Mouse (Mus musculus) c-Kit-positive CD71-positive TER-119-negative erythroid progenitor cells, embryonic 14.5 days (primary cell): ENCODE data around the gene Adamts2.

Experiments
- DNase-seq: peaks from one replicate; pipeline ENCODE4 v3.0.0-alpha.2; 2013; ENCODE audit warnings: low read depth

The Adamts2 gene

DNA sequence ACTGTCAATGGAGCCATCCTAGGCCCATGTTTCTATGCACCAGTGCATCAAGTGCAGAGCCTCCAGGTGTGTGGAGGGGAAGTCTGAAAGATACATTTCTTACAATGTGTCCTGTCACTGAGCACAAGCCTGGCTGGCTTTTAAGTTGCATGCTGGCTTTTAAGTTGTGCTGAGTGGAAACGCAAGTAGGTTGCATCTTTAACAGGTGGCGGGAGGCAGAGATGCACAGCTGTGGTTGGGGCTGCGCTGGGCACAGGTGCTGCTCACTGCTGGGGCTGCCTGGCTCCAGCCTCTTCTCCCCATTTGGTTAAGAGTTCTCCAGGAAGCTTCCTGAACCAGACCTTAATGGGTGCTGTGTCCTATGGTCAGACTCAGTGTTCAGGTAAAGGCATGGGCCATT, 21.9 kb downstream of the Adamts2 start:
- DNase-seq = no peak

DNA sequence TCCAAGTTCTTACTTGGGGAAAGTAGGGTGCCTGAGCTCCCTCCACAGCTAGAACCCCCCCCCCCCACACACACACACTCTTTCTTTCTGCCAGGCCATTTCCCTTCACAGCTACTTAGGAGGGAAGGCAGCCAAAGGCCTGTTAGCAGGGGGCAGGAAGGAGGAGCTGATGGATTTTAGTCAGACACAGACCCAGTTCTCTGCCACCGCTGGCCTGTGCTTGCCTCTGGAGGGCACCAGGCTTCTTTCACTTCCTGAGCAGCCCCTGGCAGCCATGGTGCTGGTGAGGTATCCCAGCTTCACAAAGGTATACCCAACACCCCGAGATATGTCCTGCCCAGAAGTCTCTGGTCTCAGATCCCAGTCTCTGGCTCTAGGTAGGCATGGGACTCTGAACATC, 22.4 kb downstream of the Adamts2 start:
- DNase-seq = no peak

DNA sequence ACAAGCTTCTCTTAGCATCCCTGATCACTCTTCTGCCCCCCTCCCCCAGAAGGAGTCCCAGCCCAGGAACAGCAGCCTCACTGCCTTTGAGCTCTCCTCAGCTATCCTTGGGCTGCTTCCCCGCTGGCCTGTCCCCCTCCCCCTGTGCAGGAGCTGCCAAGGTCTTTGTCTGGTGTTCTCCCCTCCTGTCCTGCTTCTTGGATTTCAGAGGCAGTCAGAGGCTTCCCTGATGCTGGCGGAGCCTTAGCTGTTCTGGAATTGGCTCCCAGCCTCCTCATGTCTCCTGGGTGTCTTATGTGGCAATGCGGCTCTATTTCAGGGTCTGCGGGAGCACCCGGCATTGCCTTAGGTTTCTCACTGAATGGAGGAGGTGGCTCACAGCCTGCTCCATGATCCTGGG, 22.8 kb downstream of the Adamts2 start:
- no peak for DNase-seq

DNA sequence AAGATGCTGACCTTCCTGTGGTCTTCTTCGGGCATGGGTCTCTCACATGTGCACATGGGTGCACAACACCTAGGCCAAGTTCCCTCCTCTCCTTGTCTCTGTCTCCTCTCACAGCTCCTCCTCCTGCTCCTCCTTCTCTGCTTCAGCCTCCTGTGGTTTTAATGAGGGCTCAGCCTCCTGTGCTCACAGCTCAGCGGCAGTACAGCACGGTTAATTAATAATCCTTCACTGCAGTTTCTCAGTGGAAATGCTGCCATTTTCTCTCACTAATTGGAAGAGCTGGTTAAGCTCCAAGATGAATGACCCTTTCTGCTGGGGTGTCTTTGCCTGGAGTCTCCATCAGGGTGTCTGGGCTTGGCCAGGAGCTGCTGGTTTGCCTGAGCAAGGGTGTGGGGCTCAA, 27.0 kb downstream of the Adamts2 start:
- no peak for DNase-seq

DNA sequence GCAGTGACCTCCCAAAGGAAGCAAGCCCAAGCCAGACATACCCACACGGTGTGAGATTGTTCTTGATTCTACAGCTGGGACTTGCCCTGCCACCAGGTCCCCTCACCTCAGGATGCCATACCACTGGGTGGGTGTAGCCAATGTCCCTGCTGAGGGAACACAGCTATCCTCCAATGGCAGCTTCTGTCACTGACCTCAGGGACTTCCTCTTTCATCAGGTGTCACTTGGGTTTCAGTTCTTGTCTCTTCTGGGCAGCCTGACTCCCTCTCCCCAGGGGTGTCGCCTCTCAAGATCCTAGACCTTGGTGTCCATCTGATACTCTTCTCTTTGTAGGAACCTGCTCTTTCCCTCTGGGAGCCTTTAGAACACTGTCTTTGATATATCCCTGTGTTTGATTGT, 28.6 kb downstream of the Adamts2 start:
- no peak for DNase-seq

DNA sequence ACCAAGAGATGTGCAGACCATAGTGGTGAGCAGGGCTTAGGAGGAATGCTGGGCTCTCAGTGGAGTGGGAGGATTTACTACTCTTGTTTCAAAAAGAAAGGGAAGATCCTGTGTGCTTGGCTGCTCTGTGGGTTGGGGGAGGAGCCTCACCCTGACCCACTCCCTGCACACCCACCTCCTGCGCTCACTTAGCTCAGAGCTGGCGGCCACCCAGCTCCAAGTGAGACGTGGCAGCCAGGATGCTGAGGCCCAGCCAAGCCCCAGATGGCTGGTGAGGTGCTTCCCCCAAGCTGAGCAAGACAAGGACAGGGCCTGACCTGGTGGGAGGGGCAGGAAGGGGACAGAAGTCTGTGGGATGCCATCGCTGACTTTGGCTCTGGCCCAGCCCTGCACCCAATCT, 30.4 kb downstream of the Adamts2 start:
- DNase-seq = no peak

DNA sequence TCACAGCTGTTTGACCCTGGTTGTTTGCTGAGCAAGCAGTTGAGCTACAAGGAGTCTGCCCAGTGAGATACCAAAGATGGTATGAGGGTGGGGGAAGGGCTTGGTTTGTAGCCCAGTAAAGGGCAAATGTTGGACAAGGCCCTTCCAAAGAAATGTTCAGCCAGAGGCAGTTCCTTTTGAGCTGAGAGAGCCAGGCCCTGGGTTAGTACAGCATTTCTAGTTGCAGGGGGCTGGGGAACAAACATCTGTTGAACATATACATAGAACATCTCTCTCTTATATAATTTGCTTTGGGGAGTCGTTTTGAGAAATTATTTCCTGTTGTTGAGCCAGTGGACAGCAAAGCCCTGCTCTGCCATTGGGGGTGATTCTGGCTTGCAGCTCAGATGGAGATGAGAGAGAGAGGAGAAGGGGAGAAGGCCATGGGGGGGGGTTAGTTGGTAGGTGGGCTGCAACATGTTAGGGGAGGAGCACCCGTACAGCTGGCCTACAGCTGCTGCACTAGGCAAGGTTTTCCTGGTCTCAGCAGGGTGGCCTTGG, 33.2 kb downstream of the Adamts2 start:
- no peak for DNase-seq

DNA sequence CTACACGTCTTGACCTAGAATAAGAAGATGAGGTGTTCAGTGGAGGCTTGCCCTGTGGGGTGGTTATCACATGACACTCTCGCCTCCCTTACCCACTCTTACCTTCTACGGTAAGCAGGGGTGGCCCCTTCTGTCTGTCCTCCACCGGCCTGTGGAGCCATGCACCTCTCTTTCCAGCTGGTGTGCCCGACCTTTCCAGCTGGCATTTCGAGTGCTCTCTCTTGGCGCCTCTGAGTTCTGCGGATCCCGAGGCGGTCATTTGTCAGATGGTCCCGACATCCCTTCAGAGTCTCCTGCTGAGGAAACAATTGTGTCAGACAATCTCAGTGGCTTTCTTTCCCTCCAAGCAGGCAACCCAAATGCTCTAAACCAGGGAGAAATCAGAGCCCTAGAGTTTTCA, 35.1 kb downstream of the Adamts2 start:
- no peak for DNase-seq

DNA sequence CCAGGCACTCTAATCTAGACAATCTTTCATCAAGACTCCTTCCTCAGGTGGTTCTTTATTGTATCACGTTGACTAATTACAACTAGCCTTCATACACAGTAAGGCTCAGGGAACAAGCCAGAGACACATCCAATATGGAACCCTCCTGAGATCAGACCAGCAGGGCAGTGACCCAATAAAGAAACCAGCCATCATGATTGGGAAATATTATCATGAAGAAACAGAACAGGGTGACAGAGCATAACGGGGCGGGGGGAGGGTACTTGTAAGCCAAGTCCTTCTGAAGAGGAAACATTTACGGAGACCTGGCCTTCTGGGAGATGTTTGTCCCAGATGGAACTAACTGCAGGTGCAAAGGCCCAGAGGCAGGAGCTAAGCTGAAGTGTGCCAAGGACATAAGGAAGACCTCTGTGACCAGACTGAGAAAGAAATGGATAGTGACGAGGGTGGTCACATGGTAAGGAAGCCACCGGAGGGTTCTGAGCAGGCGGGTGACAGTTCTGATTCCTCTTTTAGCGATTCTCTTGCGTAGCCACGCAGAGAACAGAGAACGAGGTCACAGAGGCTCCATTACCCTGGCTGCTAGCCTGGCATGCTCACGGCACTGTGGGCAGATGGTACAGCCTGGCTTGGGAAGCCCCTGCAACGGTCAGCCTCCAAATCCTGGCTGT, 36.4 kb downstream of the Adamts2 start:
- no peak for DNase-seq

DNA sequence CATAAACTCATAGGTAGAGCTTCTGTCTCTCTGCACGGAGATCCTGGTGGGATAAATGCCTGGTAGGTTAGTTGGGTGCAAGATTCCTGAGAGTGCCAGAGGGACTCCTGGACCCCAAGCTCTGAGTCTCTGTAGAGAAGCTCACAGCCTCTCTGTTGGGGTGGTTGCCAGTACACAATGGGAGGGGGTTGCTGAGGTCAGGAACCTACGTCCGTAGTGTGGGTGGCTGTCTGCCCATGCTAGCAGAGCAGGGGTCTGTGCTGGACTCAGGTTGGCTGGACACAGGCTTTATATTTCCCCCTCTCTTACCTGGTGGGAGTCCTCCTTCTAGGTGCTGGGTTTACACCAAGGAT, 37.0 kb downstream of the Adamts2 start:
- DNase-seq = no peak

DNA sequence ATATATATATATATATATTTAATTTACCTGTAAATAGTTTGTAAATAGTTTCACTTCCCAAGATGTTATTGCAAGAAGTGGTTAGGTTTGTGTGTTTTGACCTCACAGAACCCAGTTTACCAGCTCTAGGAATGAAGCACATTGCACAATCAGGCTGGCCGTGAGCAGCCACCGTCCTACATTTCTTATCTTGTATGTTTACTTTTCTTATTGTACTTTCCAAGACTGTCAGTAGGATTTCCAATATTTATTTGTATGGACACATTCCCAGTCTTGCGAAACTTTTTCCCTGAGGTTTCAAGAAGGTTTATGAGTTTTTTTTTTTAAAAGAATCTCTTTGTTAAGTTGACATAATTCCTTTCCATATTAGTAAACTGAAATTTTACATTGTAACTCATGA, 40.7 kb downstream of the Adamts2 start:
- DNase-seq = no peak

DNA sequence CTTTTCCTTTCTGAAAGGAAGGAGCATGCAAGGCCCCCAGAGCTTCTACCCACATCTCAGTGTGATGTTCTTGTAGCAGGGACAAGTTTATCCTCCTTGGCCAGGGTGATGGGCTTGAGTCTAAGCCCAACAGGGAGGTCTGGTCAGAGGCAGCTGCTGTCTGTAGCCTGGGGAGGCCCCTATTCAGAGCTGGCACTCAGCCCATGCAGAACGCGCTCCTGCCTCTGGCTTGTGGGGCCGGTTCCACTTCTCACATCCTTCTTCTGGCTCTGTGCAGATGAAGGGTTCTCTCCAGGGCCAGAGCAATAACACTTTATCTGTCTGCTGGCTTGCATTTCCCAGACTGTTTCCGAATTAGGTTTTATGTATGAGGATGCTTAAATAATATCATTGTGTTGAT, 44.3 kb downstream of the Adamts2 start:
- no peak for DNase-seq

DNA sequence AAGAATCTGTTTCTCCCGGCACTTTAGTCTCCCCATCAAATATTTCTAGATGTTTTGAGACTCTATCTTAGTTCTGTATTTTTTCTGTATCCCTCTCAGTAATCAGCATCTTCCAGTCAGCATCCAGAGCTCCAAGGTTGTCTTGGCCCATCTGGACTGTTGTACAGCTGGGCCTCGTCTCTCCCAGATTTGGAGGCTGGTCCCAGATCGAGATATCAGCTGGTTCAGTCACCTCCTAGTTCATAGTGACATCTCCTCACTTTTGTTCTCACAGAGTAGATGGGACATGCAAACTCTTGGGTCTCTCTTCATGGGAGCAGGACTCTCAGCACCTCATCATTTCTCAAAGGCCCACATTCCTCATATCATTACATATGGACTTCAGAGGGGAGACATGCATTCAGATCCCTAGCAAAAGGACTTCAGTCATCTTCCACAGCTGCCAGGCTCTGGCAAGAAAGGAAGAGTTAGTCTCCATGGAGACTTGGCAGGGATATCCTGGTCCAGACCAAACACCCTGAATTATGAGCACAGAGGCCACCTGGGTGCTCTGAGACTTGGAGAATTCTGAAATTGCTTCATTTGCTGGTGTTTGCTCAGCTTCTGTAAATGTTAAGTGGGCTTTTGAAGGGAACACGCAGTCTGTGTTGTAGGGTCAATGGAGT, 46.4 kb downstream of the Adamts2 start:
- DNase-seq = no peak

DNA sequence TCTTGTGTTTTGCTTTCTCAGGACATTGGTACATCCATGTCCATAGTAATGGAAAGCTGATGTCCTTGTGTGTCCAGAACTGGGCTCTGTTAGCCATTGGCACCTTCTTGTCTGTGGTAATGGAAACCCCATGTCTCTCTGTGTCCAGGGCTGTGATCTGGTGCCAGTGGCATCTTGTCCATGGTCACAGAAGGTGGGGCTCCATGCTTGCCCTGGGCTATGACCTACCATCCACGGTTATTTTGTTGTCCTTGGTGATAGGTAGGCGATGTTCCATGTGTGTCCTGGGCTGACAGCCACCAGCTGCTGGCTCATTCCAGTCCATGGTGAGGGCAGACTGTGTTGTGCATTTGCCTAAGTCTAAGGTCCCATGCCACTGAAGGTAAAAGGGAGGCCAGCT, 48.2 kb downstream of the Adamts2 start:
- no peak for DNase-seq

DNA sequence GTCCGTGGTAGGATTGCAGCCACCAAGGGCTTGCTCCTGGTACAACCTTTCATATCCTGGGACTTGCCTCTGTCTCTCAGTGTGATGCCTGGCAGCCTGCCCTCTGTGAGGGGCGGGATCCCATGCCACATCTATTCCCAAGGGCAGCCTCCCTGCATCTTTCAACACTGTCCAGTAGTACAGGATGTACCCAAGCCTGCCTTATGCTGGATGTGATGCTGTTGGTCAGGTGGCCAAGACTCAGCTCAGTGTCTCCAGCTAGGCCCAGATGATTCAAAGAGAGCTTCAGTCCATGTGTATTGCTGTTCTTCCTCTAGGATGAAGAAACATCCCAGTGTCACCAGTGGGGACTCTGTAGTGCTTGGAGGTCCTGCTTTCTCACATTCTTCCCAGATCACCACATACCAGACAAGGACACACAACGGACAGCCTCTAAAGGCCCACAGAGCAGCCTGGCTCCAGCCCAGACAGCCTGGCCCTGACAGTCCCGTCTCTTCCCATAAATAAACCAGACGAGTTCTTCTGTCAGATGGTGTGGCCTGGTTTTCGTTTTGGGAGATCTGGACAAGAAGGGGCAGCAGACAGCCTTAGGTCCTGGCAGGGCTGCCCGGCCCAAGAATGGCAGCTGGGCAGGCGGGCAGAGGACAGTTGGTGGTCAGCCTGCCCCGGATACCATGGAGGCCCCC, 52.0 kb downstream of the Adamts2 start:
- no peak for DNase-seq

DNA sequence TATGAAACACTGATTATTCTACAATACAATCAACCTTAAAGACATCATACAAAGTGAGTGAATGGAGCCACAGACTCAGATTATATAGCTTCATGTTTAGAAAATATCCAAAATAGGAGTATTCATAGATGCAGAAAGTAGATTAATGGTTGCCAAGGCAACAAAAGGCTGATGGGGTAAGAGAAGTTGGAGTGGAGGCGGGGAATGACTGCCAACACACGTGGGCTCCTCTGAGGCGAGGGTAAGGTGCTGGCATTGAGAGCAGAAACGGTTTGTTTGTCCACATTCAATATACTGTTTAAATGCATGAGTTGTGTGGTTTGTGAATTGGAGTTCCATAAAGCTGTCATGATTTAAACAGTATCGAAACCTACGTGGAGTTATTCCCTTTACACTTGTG, 56.9 kb downstream of the Adamts2 start:
- no peak for DNase-seq

DNA sequence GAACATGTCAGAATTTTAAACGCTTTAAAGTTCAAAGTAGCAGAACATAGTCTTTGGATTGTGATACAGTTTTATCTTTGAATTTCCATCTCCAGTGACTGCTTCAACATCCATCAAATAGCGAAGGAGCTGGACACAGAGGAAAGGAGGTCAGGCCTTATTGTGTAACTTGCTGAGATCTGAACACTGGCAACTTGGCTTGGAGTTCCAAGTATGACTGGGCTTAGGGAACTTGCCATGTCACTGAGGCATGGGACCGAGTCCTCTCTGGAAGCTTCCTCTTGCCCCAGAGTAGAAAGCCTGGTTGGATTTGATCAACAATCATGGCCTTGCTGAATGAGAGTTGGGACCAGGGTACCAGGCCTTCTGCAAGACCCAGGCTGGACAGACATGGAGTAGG, 60.3 kb downstream of the Adamts2 start:
- no peak for DNase-seq

DNA sequence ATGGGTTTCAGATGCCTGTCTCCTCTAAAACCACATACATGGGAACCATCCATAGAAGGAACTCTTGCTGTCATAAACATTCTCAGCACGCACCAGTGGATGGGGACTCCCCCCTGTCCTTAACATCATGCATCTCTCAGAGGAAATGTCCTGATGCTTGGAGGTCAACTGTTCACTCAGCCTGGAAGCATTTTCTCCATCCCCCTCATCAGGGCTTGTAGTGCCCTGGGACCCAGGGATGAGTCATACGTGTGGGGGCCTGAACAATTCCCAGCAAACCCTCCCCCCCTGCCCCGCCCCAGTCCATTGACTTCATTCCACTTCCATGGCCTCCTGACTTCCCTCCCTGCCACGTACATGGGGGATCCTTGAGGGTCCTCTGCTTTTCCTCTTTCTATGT, 62.9 kb downstream of the Adamts2 start:
- no peak for DNase-seq

DNA sequence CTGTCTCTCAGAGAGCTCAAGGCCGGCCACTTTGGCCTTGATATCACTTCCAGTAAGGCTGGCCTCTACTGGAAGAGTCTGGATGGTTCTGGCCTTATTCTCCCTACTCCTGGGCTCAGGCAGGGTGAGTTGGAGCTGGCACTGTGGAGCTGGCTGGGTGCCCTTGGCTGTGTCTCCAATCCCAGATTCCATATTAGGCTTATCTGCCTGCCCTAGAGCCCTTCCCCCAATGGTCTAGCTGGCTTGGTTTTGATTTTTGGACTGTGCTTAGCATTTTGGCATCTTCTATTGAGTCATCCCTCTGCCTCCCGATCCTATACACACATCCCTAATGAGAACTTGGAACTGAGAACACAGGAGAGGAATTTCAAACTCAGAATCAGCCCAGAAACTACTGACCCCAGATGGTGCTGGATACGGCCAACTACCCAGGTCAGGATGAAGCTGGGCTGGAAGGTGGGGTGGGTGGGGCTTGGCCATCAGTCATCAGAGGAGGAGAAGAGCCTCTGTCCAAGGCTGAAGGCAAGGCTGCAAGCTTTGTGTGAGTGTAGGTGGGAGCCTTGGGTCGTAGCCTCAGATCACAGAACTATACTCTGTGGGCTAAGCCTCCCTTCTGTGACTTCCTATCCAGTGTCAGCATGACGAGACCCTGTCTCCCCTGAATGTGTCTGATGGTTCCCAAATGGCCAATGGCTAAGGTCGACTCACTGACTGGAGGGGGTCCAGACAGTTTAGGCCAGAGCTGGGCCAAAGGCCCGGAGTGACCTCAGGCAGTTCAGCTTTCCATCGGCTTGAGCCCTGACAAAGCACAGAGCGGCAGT, 67.9 kb downstream of the Adamts2 start:
- DNase-seq = no peak

DNA sequence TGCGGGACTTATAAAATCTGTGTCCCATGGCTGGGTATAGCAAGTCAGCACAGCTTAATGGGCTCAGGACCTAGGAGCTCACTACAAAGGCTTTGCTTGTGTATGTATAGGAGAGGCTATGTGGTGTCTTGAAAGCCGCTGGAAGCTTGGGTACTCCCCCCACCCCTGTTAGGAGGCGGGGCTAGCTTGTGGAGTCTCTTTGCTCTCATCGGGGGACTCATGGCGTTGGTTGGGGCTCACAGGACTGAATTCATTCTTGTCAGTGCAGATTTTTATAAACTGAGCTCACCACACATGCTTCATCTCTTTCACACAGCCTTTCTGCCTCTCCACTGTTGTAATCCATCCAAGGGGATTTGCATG, 68.5 kb downstream of the Adamts2 start:
- DNase-seq = no peak

DNA sequence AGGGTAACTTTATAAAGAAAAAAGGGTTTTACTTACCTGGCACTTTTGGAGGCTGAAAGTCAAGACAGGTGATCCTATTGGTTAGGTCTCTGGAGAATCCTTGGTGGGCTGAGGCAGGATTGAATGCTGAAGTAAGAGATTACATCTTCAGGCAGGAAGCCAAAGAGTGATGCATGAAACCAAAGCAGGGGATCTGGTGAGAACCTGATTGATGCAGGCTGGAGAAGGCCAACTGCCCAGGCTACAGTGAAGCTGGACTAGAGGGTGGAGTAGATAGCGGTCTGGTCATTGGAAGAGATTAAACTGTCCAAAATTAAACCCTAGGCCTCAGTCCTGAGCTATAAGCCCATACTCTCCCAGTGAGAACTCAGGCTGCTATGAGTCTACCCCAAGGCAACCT, 69.0 kb downstream of the Adamts2 start:
- no peak for DNase-seq

DNA sequence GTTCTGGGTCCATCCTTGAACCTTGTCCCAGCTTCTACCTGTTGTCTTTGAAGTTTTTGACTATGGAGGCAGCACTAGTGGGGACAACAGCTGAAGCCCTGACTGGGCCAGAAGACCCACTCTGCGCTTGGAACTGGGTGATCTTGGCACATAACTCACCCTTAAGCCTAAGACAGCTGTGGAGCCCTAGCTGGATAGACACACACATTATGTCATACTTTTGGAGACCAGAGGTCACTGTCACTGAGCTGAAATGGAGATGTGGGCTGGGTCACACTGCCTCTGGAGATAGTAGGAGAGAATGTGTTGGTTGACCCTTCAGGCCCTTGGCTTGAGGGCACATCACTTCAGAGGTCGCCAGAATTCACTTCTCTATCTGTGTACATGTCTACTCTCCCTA, 69.5 kb downstream of the Adamts2 start:
- DNase-seq = no peak
